Mouse (Mus musculus): ENCODE measurements at regions not wholly inside any gene's neighbourhood (a gene's known extent, or its start where the extent isn't known, plus 50 kb on each side); places are given as distances from the start of the nearest gene placed in this dataset.

DNA sequence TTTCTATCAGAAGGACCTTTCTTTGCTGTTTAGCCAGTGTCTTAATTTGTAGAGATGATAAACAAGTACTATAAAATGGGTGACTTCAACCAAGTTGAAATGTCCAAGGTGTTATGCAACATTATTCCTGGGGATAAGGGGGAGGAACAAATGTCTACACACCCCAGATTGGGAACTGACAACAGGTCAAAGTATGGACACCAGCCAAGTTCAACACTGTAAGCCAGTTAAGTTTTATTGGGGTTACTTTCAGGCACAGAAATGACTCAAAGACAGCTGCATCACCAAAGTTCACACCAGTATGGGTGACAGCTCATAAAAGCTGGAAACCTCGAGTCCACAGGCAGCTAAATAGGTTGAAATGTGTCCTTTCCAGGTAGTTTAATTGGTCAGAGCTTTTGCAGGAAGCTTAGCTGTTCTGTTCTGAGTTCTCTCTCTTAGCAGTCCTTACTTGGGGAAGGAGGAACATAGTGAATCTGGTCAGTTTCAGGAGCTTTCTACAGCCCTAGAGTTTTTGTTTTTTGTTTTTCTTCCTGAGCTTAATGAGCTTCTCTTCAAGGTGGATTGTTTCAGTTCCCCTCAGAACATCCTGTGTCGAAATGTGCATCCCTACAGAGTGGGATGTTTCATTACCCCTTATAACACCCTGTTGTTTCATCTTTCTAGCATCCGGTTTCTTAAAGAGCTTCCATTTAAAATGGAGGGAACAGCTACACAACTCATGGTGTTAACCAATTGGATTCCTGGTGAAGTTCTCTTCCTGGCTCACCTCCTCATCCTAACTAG is 279.2 kb upstream of the Cdyl start:
- 0 out of 2 replicates have a peak, but pooled peaks have one; percentile 43 for TF ChIP-seq TBP (conservative IDR thresholded peaks at IDR 0.05; ENCODE audit: low read depth, low read length)
- TF ChIP-seq EP300 (IDR thresholded peaks at IDR 0.05; ENCODE audit: low read length), result peak; percentile 97
- TF ChIP-seq CTCF (conservative IDR thresholded peaks at IDR 0.05 in 1 of 2, IDR thresholded peaks at IDR 0.05 in 1 of 2; ENCODE audit: low read depth in 2 of 2, low read length in 2 of 2), result no peak
- peak; percentile 77 for TF ChIP-seq MAX (IDR thresholded peaks at IDR 0.05; ENCODE audit: low read length)
- peak; percentile 57 for TF ChIP-seq ZNF384 (IDR thresholded peaks at IDR 0.05; ENCODE audit: low read depth, low read length)
- TF ChIP-seq JUND (conservative IDR thresholded peaks at IDR 0.05; ENCODE audit: low read depth, low read length), result peak; percentile 60; the same call in 1 of the 2 replicates
- peak; percentile 96 for TF ChIP-seq IRF4 (IDR thresholded peaks at IDR 0.05; ENCODE audit: low read depth, low read length)
- TF ChIP-seq GABPA (IDR thresholded peaks at IDR 0.05; ENCODE audit: insufficient replicate concordance, low read depth, low read length), result no peak

Measured in CH12.LX (cell line).